Mouse (Mus musculus): ENCODE measurements around the gene BC035044.
"Not testable (repeated sequence)": the region's sequence is repeated elsewhere in the genome, so short reads cannot be mapped to it uniquely, and the experiment has no call there.

The BC035044 gene

DNA sequence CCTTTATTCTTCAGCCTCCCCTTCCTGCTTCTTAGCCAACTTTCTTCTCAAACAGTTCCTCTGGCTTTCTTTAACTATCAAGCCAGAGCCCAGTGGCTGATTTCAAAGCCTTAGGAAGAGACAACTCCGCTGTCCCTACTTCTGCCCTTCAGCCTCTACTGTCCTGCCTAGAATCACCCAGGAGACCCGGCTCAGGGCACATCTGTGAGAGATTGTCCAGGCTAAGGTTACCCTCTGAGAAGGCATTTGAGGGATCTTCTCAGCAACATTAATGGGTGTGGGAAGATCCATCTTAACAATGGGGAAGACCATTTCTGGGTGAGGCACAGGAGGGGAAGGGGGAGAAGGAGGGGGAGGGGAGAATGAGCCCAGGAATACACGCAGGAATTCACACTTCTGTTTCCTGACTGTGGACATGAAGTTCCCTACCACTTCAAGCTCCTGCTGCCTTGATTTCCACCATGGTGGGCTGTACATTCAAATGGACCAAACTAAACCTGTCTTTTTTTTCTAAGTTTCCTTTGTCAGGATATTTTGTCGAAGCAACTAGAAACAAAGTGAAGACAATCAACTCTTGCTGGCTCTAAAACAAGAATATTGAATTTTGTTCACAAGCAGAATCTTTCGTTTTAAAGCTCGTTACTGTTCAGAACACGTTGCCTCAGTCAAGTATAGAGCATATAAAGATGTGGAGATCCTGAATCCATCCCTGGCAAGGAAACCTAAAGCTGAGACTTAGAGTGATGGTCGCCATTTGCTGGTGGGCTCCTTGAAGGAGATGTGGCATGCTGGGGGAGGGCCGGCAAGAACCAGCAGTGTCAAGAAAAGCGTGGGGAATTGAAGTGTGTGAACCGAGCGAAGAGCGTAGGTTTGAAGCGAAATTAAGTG is 53.2 kb downstream of the BC035044 start:
- in situ Hi-C loops (cut with MboI; ENCODE audit: low sequenced_read_pairs): loop anchor here (10.0 kb wide), 1 partner anchor 73 kb away; no protein-coding TSS in a partner anchor

DNA sequence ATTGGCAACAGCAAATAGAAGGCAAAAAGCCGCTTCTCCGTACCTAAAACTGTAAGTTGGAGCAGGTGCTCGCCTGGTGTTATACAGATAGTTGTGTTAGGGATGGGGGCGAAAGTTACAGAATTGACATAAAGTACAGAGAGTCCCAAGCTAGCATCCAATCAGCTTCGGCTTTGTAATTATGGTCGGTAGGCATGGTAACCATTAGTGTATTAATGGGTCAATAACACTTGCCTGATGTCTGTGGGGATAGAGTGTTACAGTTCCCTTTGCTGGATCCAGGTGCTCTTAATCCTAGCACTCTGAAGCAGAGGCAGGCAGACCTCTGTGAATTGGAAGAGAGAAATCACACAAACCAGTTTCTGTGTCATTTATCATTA is 54.0 kb downstream of the BC035044 start:
- in situ Hi-C loops (cut with MboI; ENCODE audit: low sequenced_read_pairs): loop anchor here (10.0 kb wide), 1 partner anchor 72 kb away; no protein-coding TSS in a partner anchor

DNA sequence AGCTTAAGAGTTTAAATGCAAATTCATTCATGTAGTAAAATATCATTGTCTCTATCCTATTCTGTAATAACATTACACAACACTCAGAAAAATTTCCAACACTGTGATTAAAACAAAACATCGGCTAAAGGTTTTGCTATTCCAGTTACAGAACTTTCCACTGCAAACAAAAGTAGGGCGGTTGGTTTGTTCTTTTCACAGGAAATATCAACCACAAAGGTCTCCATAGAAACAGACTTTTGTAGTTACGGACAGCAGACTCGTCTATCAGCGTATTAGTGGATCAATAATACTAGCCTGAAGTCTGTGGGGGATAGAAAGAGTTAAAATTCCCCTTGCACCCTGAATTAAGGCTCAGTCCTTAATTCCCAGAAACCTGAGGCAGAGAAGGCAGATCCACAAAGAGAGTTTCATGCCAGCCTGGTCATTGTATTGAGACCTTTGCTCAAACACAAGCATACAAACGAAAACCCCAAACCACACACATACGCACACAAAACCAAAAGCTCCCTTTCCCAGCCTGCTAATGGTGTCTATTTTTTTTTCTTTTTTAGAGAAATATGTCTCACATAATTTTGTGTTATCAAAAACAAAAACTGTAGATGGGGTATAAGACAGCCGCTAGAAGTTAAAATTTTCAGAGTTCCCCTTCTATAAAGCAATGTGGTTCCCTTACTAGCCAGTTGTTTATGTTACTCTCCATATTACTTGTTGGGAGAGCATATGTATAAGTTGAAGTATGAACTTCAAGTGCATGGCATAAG is 54.6 kb downstream of the BC035044 start:
- in situ Hi-C loops (cut with MboI; ENCODE audit: low sequenced_read_pairs): loop anchor here (10.0 kb wide), 1 partner anchor 72 kb away; no protein-coding TSS in a partner anchor

DNA sequence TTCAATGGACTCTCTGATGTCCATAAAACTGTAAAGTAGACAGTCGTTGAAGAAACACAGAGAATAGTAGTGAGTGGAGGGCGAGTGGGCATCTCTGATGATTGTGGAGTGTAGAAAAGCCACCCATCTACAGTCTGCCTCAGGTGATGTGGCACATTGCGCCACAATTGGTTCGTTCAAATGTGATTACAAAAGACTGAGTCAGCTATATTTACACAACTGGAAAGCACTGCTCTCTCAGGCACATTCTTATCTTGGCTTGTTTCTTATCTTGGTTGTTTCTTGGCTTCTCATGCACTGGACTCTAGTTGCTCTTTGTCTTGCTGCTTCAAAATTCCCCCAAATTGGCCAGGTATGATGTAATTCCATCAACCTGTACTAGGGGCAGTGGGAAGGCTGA is 55.4 kb downstream of the BC035044 start:
- in situ Hi-C loops (cut with MboI; ENCODE audit: low sequenced_read_pairs): loop anchor here (10.0 kb wide), 1 partner anchor 71 kb away; no protein-coding TSS in a partner anchor

DNA sequence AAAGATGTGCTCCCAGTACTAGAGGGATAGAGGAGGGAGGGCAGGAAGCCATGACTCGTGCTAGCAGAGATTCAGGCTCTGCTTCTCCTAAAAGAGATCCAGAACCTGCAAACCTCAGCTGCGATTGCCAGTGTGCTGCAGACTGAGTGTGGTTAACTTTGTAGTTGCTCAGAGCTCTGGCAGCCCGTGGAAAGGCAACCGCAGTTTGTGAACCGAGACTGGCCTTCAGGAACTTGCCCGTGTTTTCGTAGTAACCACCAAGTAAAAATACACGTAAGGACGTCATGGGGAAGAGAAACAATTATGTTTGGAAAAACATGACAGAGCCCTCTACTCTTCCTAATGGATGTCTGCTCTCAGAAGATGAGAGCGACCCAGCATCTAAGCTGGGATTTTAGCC is 57.9 kb downstream of the BC035044 start:
- in situ Hi-C loops (cut with MboI; ENCODE audit: low sequenced_read_pairs): loop anchor here (10.0 kb wide), 1 partner anchor 68 kb away; no protein-coding TSS in a partner anchor

DNA sequence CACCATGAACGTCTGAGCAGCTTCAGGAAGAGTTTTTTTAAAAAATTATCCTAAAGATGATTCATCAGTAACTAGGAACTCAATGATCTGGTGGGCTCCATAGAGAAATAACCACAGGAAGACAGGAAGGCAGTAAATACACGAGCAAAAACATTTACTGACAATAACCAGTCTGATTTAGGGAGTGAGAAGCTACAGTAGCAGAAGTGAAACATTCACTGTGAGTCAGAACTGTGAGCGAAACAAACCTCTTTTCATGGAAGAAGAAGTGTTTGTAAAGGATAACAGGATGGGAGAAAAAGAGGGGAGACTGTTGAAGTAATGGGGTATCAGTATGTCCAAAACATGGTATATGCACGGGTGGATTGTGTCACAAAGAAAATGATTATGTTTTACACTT is 61.1 kb downstream of the BC035044 start:
- in situ Hi-C loops (cut with MboI; ENCODE audit: low sequenced_read_pairs): loop anchor here (10.0 kb wide), 1 partner anchor 65 kb away; no protein-coding TSS in a partner anchor

DNA sequence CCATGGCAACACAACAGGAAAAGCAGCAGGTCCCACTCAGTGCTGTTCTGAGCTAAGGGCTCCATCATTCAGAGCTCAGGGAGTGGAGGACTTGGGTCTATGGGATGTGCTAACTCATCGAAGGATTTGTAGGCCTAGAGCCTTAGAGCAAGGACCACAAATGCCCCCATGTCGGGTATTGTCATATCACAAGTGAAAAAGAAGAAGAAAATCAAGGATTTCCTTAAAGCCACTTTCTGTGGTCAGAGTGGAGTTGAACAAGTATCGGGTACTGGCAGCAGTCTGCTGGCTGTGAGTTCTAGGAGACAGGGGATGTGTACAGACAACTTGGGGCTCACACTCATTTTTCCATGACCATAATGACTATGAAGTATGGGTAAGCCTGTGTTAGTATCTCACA is 64.1 kb downstream of the BC035044 start:
- in situ Hi-C loops (cut with MboI; ENCODE audit: low sequenced_read_pairs): no loop called here

DNA sequence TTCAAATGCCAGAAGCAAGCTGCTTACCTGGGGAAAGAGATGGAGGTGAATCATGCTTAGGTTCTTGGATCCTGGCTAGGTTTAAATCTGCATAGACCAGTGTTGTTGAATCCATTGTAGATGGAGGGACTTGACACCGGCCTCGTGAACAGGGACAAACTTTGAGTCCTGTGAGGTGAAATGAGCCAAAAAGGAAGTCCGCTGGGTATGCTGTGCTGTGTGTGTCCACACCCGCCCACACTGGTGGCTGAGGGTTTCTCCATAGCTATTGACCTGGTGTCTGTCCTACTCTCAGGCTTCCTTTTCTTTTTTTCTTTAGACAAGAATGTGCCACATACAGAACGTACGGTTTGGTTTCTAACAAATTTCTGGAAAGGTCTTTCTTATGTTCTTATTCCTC is 64.8 kb downstream of the BC035044 start, which contains the start of the genes Gm44511 and Klrb1b:
Gene Gm44511 (minus strand): TSS at position 184 of the 400 bp plus-strand sequence.
Gene Klrb1b (minus strand): TSS at position 200 of the 400 bp plus-strand sequence.
- in situ Hi-C loops (cut with MboI; ENCODE audit: low sequenced_read_pairs): no loop called here

DNA sequence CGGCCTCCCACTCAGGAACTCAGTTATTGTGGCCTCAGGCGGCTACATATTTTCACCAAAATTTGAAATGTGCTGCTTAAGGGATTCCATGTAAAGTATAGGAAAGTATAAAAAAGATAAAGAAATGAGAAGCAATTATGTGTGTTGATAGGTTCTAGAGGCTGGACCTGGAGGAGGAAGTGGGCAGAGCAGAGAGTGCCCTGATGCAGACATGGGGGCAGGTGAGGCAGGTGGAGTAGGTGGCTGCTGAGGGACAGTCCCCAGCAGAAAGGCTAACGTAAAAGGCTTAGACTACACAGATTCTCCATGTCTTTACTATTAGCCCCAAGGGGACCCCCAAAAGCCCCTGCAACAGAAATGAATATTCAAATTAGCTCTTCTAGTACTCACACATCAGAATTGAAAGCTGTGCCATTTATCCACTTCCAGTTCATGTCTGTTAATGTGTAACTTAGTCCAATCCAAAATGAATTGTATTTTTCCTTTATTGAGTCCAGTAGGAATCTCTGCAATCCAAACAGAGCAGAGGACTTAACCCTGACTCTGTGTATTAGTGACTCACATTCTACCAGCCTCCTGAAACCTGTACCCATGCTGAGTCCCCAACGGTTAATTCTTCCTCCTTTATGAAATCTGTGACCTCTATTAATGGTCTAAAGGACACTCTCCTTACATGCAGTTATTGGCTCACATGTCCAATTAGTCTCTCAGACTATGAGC is 72.7 kb downstream of the BC035044 start:
- in situ Hi-C loops (cut with MboI; ENCODE audit: low sequenced_read_pairs): no loop called here

DNA sequence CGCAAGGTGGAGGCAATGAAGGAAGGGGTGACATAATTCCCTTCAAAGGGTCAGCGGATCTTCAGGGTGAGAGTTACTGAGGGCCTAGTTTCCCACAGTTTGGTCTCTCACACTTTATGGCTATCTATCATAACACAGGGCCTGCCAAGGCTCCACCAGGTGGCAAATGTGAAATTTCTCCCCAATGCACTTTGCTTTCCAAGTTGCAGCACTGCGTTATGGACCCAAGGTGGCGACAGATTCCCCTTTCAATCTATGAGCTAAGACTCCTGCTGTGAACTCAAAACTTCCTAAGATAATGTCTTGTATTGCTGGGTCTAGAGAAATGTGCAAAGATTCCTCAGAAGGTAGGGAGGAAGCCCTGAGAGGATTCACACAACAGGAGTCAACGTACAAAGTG is 82.4 kb downstream of the BC035044 start:
- in situ Hi-C loops (cut with MboI; ENCODE audit: low sequenced_read_pairs): no loop called here

DNA sequence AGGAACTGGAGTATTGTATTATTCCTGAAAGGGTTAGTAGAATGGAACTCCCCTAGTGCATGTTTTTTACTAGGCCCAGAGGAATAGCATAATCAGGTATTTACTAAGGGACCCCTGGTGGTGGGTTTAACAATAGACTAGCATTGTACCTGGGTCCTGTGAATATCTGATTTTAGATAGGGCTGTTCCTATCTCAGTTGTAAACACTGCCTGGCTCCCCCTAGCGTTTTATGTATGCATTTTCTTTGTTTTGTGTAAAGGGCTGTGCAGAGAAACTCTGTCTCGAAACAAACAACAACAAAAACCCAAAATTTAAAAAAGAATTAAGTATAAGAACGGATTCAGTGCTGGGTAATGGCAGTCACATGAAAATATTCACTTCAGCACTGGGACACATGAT is 83.9 kb downstream of the BC035044 start:
- in situ Hi-C loops (cut with MboI; ENCODE audit: low sequenced_read_pairs): no loop called here

DNA sequence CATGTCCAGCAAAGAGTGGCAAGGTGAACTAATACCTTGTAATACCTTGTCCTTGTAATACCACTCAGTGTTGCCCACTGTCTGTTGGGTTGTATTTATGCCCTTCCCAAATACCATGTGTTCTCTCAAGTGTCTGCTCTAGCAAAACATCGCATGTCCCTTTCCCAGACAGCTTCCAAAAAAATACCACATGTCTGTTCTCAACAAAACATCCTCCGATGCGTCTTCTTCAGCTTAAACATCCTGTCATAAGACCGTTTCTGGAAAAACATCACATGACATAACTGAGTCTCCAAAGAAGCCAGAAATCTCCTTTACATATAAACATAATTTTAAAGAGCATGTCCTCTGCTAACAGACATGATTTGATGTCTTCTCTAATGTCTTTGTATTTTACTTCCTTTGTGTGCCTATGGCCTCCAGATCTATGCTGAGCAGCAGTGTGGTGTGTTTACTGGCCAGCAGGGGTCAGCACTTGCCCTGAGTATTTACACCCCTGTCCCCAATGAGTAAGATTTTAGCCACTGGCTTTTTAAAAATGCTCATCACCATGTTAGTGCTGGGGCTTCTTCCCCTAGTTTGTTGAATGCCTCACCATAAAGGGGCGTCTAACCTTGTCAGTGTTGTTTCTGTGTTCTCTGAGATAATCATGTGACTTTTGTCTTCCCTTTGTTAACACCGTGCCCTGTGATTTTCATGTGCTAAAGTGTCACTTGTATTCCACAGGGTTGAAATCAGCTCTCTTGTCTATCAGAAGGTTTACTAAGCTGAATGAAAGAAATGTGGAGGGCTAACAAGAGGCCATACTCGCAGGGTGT is 85.9 kb downstream of the BC035044 start:
- in situ Hi-C loops (cut with MboI; ENCODE audit: low sequenced_read_pairs): loop anchor here (5.0 kb wide), 1 partner anchor 37 kb away; no protein-coding TSS in a partner anchor

DNA sequence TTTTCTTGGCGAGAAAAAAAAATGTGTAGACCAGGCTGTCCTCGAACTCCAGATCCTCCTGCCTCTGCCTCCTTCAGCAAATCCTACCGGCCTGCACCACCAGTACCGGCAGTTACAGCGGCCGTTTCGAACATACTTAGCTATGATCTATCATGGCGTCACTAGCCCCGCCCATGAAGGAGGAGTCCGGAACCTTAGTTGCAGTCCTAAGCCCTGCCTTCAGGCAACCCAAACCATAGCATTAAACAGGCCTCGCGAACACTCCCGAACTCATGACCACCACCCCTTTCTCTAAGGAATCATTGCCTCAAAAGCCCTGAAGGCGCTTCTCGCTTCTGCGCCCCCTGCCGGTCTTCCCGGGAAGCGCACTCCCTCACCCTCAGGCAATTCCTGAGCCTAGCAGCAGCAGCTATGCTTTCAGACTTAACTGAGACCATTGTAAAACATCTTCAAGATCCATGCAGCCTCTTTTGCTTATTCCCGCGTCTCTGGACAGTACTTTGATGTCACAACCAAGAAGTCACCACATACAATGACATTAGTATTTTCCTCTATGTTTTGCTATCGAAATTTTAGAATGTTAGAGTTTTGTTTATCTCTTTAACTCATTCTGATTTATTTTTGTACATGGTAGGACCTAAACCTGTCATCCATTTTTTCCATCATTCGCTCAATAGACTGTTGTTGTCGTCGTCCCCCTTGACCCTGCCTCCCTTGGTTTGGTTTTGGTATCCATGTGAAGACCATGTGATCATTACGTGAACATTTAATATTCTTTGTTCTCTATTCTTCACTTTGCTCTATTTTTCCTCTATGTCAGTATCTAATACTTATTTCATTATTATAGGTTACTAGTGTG is 87.7 kb downstream of the BC035044 start:
- in situ Hi-C loops (cut with MboI; ENCODE audit: low sequenced_read_pairs): loop anchor here (5.0 kb wide), 1 partner anchor 39 kb away; no protein-coding TSS in a partner anchor

DNA sequence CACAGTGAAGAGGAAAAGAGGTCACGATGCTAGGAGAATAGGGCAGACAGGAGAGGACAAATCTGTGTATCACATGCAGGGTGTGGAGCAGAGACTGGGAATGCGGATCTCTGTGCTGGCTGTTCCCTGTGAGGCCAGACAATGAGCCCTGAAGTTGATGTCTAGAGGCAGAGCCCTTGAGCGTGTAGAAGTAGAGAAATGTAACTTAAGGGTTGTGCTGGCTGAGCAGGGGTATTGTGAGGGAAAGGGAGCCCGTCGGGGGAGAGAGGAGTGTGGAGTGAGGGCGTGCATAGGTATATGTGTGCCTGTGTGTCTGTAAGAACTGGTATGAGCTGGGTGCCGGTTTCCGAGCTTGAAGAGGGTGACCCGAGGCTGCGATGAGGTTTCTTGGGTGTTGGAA is 88.4 kb downstream of the BC035044 start:
- in situ Hi-C loops (cut with MboI; ENCODE audit: low sequenced_read_pairs): loop anchor here (5.0 kb wide), 1 partner anchor 40 kb away; no protein-coding TSS in a partner anchor

DNA sequence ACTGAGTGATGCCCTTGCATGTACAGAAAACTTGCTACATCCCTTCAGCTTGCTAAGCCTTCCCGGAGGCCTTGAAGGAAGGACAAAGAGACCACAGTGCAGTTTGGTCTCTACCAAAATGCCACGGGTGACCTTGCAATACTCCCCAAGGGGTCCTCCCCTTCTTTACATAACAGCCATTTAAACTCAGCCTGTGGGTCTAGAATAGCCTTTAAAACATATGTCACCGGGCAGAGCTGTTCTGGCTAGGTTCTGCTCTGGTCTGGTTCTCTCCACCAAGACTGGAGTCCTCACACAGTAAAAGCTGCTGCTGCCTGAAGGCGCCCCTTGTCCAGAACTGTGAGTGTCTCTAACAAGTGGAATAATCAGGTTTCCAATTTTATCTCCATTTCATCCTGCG is 90.2 kb downstream of the BC035044 start:
- in situ Hi-C loops (cut with MboI; ENCODE audit: low sequenced_read_pairs): loop anchor here (5.0 kb wide), 1 partner anchor 42 kb away; no protein-coding TSS in a partner anchor

DNA sequence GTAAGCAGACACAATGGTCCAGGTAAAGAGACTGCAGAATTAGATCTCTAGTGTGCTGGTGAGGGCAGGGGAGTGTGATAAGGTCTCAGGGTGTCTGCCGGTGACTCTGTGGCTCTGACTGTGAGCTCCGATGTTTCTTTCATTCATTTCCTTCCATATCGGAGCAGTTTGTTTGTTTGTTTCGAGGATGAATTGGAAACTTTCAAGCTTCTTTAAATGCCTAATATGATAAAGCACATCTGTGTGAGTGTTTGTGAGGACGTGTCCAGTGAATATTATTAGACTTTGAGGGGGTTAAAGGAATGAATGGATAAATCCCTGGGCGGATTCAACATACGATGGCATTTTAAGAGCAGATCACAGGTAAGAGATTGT is 91.0 kb downstream of the BC035044 start:
- in situ Hi-C loops (cut with MboI; ENCODE audit: low sequenced_read_pairs): loop anchor here (5.0 kb wide), 1 partner anchor 42 kb away; no protein-coding TSS in a partner anchor

DNA sequence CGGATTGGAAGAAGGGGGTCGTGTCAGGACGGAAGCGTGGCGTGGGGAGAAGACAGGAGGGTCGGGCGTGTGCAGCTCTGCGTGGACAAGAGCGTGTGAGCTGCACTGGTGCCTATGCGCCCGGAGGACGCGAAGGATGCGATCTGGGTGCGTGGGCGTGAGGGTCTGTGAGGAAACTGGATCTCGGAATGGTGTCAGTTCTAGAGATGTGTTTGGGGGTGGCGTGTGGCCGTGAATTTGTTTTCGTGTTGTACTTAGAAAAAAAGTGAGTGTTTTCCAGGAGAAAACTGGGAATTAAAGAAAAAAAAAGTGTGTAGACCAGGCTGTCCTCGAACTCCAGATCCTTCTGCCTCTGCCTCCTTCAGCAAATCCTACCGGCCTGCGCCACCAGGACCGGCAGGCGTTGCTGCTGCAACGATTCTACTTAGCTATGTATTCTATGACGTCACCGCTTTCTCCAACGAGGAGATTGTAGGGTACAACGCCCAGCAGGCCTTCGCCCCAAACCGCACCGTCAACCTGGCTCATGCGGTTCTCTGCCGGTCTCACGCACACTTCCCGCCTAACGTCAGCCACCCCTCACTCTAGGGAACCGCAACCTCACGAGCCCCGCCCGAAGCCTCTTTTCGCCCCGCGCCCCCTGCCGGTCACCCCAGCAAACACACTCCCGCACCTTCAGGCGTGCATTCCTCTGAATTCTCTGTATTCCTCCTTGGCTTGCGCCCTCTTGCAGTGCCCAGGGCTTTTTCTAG is 91.6 kb downstream of the BC035044 start:
- in situ Hi-C loops (cut with MboI; ENCODE audit: low sequenced_read_pairs): not testable (repeated sequence)

All from CH12F3 (cell line).